9 mouse cellular contexts compared by ENCODE assay signal in the genomic region with DNA sequence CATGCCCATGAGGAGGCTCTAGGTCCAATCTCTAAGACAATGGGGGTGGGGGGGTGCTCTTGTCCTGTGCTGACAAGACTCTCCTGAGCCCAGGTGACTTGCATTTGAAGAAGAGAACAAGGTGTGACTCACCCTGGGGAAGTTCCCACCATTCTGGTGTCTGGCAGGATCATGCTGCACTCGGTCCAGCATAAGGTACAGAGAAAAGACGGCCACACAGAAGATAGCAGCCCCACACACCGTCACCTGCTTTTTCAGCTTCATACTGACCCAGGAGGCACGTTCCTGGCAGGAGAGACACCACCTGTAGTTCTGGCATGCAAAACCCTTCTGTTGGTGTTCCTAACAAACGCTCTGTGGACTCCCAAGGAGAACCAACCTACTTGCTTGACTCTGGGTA. TPM values are rescaled to one million over a fixed set of nuclear protein-coding genes. Genes with fewer than 3 reads are reported as not detected.
DNase-seq lines count a peak whose midpoint lies in the region; ATAC-seq and TF ChIP-seq lines count a peak whose summit lies in the region.
"Had no signal": no experiment of that assay in that cellular context is flagged by ENCODE, and none has a peak within 500 bp of the region (broad histone marks: within the 10 kb centered on the region; RNA-seq: fewer than 3 reads in every experiment).

No protein-coding gene starts in this region.

- H3K9ac ChIP-seq in hindbrain, embryonic 11.5 days (ENCODE audit: low read depth, low read length): no peak overlapping the region
- no peak overlapping the region for H3K9ac ChIP-seq in hindbrain, postnatal 0 days (replicated peaks; ENCODE audit: low read length)
- 0 out of 2 replicates have a peak overlapping the region, but pooled peaks have one; percentile 92 for H3K9ac ChIP-seq in midbrain, embryonic 15.5 days

- 72% methylated on average over 5 of the region's 5 CpGs for WGBS in hindbrain, embryonic 10.5 days
- WGBS in hindbrain, embryonic 11.5 days: 72% methylated on average over 5 of the region's 5 CpGs
- WGBS in cerebellum, adult 2 months: 8% methylated on average over 5 of the region's 5 CpGs
- 56% methylated on average over 5 of the region's 5 CpGs for WGBS in hindbrain, postnatal 0 days
- 63% methylated on average over 5 of the region's 5 CpGs for WGBS in midbrain, embryonic 15.5 days

- H3K4me2 ChIP-seq in hindbrain, embryonic 11.5 days (replicated peaks; ENCODE audit: low read depth, low read length): no peak overlapping the region
- H3K4me2 ChIP-seq in hindbrain, postnatal 0 days (ENCODE audit: low read depth, low read length): peak overlapping the region; percentile 82
- peak overlapping the region; percentile 53 for H3K4me2 ChIP-seq in midbrain, embryonic 15.5 days

- no peak for DNase-seq in hindbrain, embryonic 10.5 days (ENCODE audit: low spot score)
- DNase-seq in hindbrain, embryonic 11.5 days (ENCODE audit: low spot score): no peak
- peak; percentile 60 to 70 for DNase-seq in cerebellum, adult 2 months
- DNase-seq in hindbrain, postnatal 0 days (ENCODE audit: low spot score): no peak
- no peak for DNase-seq in frontal cortex, postnatal 36 days (ENCODE audit: low spot score in 2 of 2)
- DNase-seq in adrenal gland, adult 8-10 months: no peak
- no peak for DNase-seq in right cerebral cortex, adult 18-20 months

- no peak; the same call in 1 of the 2 replicates for TF ChIP-seq POLR2A in cerebellum, adult 2 months (IDR thresholded peaks at IDR 0.05; ENCODE audit: borderline replicate concordance, insufficient read depth, low read length)

- no peak for TF ChIP-seq CTCF in cerebellum, adult 2 months (IDR thresholded peaks at IDR 0.05; ENCODE audit: borderline replicate concordance, insufficient read depth, low read depth, low read length)
- TF ChIP-seq CTCF in hindbrain, postnatal 0 days (IDR thresholded peaks at IDR 0.05; ENCODE audit: low read depth): no peak

- peak overlapping the region; percentile 94 for H3K4me3 ChIP-seq in hindbrain, embryonic 10.5 days
- no peak overlapping the region for H3K4me3 ChIP-seq in hindbrain, embryonic 11.5 days (ENCODE audit: low read depth, low read length)
- H3K4me3 ChIP-seq in cerebellum, adult 2 months (replicated peaks; ENCODE audit: insufficient read depth, low read depth, low read length): peak overlapping the region; percentile 87
- H3K4me3 ChIP-seq in hindbrain, postnatal 0 days (ENCODE audit: low read length): peak overlapping the region; percentile 96; the same call in 1 of the 2 replicates
- peak overlapping the region; percentile 95; the same call in 1 of the 2 replicates for H3K4me3 ChIP-seq in midbrain, embryonic 15.5 days

- no peaks in the 10 kb centered on the region for H3K9me3 ChIP-seq in hindbrain, embryonic 10.5 days
- no peaks in the 10 kb centered on the region for H3K9me3 ChIP-seq in hindbrain, embryonic 11.5 days (ENCODE audit: control insufficient read depth, low read length)
- no peaks in the 10 kb centered on the region for H3K9me3 ChIP-seq in hindbrain, postnatal 0 days (ENCODE audit: low read length)
- H3K9me3 ChIP-seq in midbrain, embryonic 15.5 days: no peaks in the 10 kb centered on the region
- H3K9me3 ChIP-seq: G1E had no signal

- no peak overlapping the region for H3K27ac ChIP-seq in hindbrain, embryonic 10.5 days
- no peak overlapping the region for H3K27ac ChIP-seq in hindbrain, embryonic 11.5 days (ENCODE audit: low read depth, low read length)
- H3K27ac ChIP-seq in cerebellum, adult 2 months (ENCODE audit: insufficient read depth, low read length): peak overlapping the region; percentile 71
- H3K27ac ChIP-seq in hindbrain, postnatal 0 days: 0 out of 2 replicates have a peak overlapping the region, but pooled peaks have one; percentile 83
- H3K27ac ChIP-seq in midbrain, embryonic 15.5 days: no peak overlapping the region

- peaks cover 5% of the 10 kb centered on the region; the same call in 1 of the 2 replicates for H3K27me3 ChIP-seq in hindbrain, embryonic 10.5 days (ENCODE audit: insufficient read depth, poor library complexity, severe bottlenecking)
- no peaks in the 10 kb centered on the region for H3K27me3 ChIP-seq in hindbrain, embryonic 11.5 days (ENCODE audit: control insufficient read depth, insufficient read depth, low read length)
- H3K27me3 ChIP-seq in cerebellum, adult 2 months (ENCODE audit: control insufficient read depth, insufficient read depth, low read length): no peaks in the 10 kb centered on the region
- H3K27me3 ChIP-seq in hindbrain, postnatal 0 days (ENCODE audit: insufficient read depth, low read length): no peaks in the 10 kb centered on the region
- H3K27me3 ChIP-seq in midbrain, embryonic 15.5 days (replicated peaks): no peaks in the 10 kb centered on the region

- H3K36me3 ChIP-seq in hindbrain, embryonic 10.5 days: peaks cover 38% of the 10 kb centered on the region
- H3K36me3 ChIP-seq in hindbrain, embryonic 11.5 days (ENCODE audit: control insufficient read depth, insufficient read depth, low read length): peaks cover 7% of the 10 kb centered on the region; the same call in 1 of the 2 replicates
- peaks cover 20% of the 10 kb centered on the region for H3K36me3 ChIP-seq in hindbrain, postnatal 0 days (ENCODE audit: insufficient read depth, low read length)
- peaks cover 19% of the 10 kb centered on the region for H3K36me3 ChIP-seq in midbrain, embryonic 15.5 days (replicated peaks)

- ATAC-seq in hindbrain, embryonic 11.5 days (ENCODE audit: low FRiP score): no peak
- ATAC-seq in hindbrain, postnatal 0 days: no peak
- no peak for ATAC-seq in midbrain, embryonic 15.5 days (replicated peaks)

- peaks cover 19% of the 10 kb centered on the region for H3K4me1 ChIP-seq in hindbrain, embryonic 10.5 days (replicated peaks)
- no peaks in the 10 kb centered on the region for H3K4me1 ChIP-seq in hindbrain, embryonic 11.5 days (replicated peaks; ENCODE audit: control insufficient read depth, insufficient read depth, low read length)
- peaks cover 29% of the 10 kb centered on the region for H3K4me1 ChIP-seq in cerebellum, adult 2 months (ENCODE audit: control insufficient read depth, insufficient read depth, low read length)
- H3K4me1 ChIP-seq in hindbrain, postnatal 0 days (ENCODE audit: insufficient read depth, low read length): peaks cover 9% of the 10 kb centered on the region
- H3K4me1 ChIP-seq in midbrain, embryonic 15.5 days: peaks cover 21% of the 10 kb centered on the region

RNA-seq across cellular contexts. Expression of gene Man2a2, which starts 1.7 kb away (rescaled TPM):
- polyA plus RNA-seq in hindbrain, embryonic 10.5 days (2016; fragmentation: Nextera tagmentation; extraction: Ambion mirVana): 17.7 TPM in 2 replicates
- polyA plus RNA-seq in hindbrain, embryonic 11.5 days (2014; fragmentation: Nextera tagmentation; extraction: Ambion mirVana): 7.7 and 9.8 TPM in 2 replicates
- polyA plus RNA-seq in cerebellum, adult 2 months (2012; rRNA removed): 167 and 188 TPM in 2 replicates
- total RNA-seq in hindbrain, postnatal 0 days (2014; rRNA removed): 55.5 and 61.3 TPM in 2 replicates
- 14.2 and 15.7 TPM in 2 replicates for polyA plus RNA-seq in hindbrain, postnatal 0 days (2015; fragmentation: Nextera tagmentation; extraction: Ambion mirVana)
- polyA plus RNA-seq in midbrain, embryonic 15.5 days (2015; fragmentation: Nextera tagmentation; extraction: Ambion mirVana): 26.4 and 28.2 TPM in 2 replicates
- 100 to 1,000 TPM in 3 of 4 experiments, 10 to 100 TPM in 1; 92.4 to 158 (median 132) TPM for total RNA-seq in adrenal gland, adult 8-10 months (2022)

RNA-seq across cellular contexts. Expression of gene Fes, which starts 18.3 kb away (rescaled TPM):
- polyA plus RNA-seq in hindbrain, embryonic 10.5 days (2016; fragmentation: Nextera tagmentation; extraction: Ambion mirVana): 10.4 and 11.6 TPM in 2 replicates
- 5.8 and 9.5 TPM in 2 replicates for polyA plus RNA-seq in hindbrain, embryonic 11.5 days (2014; fragmentation: Nextera tagmentation; extraction: Ambion mirVana)
- 4.2 and 4.9 TPM in 2 replicates for polyA plus RNA-seq in cerebellum, adult 2 months (2012; rRNA removed)
- total RNA-seq in hindbrain, postnatal 0 days (2014; rRNA removed): 10.3 and 16.1 TPM in 2 replicates
- polyA plus RNA-seq in hindbrain, postnatal 0 days (2015; fragmentation: Nextera tagmentation; extraction: Ambion mirVana): 4.9 and 5.6 TPM in 2 replicates
- 4.4 and 4.8 TPM in 2 replicates for polyA plus RNA-seq in midbrain, embryonic 15.5 days (2015; fragmentation: Nextera tagmentation; extraction: Ambion mirVana)
- total RNA-seq in adrenal gland, adult 8-10 months (2022): 10 to 100 TPM in 3 of 4 experiments, 1 to 10 TPM in 1; 7.1 to 20.3 (median 15.2) TPM

RNA-seq across cellular contexts. Expression of gene Hddc3, which starts 26.6 kb away (rescaled TPM):
- 19.6 and 26.3 TPM in 2 replicates for polyA plus RNA-seq in hindbrain, embryonic 10.5 days (2016; fragmentation: Nextera tagmentation; extraction: Ambion mirVana)
- polyA plus RNA-seq in hindbrain, embryonic 11.5 days (2014; fragmentation: Nextera tagmentation; extraction: Ambion mirVana): 18.4 and 25.3 TPM in 2 replicates
- polyA plus RNA-seq in cerebellum, adult 2 months (2012; rRNA removed): 57.7 and 61.0 TPM in 2 replicates
- total RNA-seq in hindbrain, postnatal 0 days (2014; rRNA removed): 30.1 and 32.2 TPM in 2 replicates
- polyA plus RNA-seq in hindbrain, postnatal 0 days (2015; fragmentation: Nextera tagmentation; extraction: Ambion mirVana): 13.9 and 15.5 TPM in 2 replicates
- 22.1 and 26.4 TPM in 2 replicates for polyA plus RNA-seq in midbrain, embryonic 15.5 days (2015; fragmentation: Nextera tagmentation; extraction: Ambion mirVana)
- total RNA-seq in adrenal gland, adult 8-10 months (2022): 10 to 100 TPM; 29.7 to 43.1 (median 35.4) TPM

RNA-seq across cellular contexts. Expression of gene Unc45a, which starts 28.7 kb away (rescaled TPM):
- polyA plus RNA-seq in hindbrain, embryonic 10.5 days (2016; fragmentation: Nextera tagmentation; extraction: Ambion mirVana): 46.2 and 54.6 TPM in 2 replicates
- polyA plus RNA-seq in hindbrain, embryonic 11.5 days (2014; fragmentation: Nextera tagmentation; extraction: Ambion mirVana): 23.4 and 30.4 TPM in 2 replicates
- 81.8 and 97.8 TPM in 2 replicates for polyA plus RNA-seq in cerebellum, adult 2 months (2012; rRNA removed)
- 49.0 and 57.8 TPM in 2 replicates for total RNA-seq in hindbrain, postnatal 0 days (2014; rRNA removed)
- 46.6 and 47.8 TPM in 2 replicates for polyA plus RNA-seq in hindbrain, postnatal 0 days (2015; fragmentation: Nextera tagmentation; extraction: Ambion mirVana)
- 60.2 and 62.0 TPM in 2 replicates for polyA plus RNA-seq in midbrain, embryonic 15.5 days (2015; fragmentation: Nextera tagmentation; extraction: Ambion mirVana)
- total RNA-seq in adrenal gland, adult 8-10 months (2022): 10 to 100 TPM; 73.1 to 85.4 (median 80.7) TPM

RNA-seq across cellular contexts. Expression of gene Furin, which starts 35.8 kb away (rescaled TPM):
- 4.6 and 5.2 TPM in 2 replicates for polyA plus RNA-seq in hindbrain, embryonic 10.5 days (2016; fragmentation: Nextera tagmentation; extraction: Ambion mirVana)
- polyA plus RNA-seq in hindbrain, embryonic 11.5 days (2014; fragmentation: Nextera tagmentation; extraction: Ambion mirVana): 3.4 and 4.1 TPM in 2 replicates
- polyA plus RNA-seq in cerebellum, adult 2 months (2012; rRNA removed): 34.4 and 37.3 TPM in 2 replicates
- total RNA-seq in hindbrain, postnatal 0 days (2014; rRNA removed): 25.4 and 25.9 TPM in 2 replicates
- 6.6 and 6.8 TPM in 2 replicates for polyA plus RNA-seq in hindbrain, postnatal 0 days (2015; fragmentation: Nextera tagmentation; extraction: Ambion mirVana)
- 5.7 and 6.3 TPM in 2 replicates for polyA plus RNA-seq in midbrain, embryonic 15.5 days (2015; fragmentation: Nextera tagmentation; extraction: Ambion mirVana)
- 100 to 1,000 TPM; 153 to 192 (median 166) TPM for total RNA-seq in adrenal gland, adult 8-10 months (2022)

Comparison
In these comparisons a context has a peak if more than half of its experiments do, and no peak if none do; other contexts are left out.
1. H3K27ac ChIP-seq: peak in cerebellum, adult 2 months (single experiment) and hindbrain, postnatal 0 days (single experiment); none in hindbrain, embryonic 10.5 days (single experiment), hindbrain, embryonic 11.5 days (single experiment) and midbrain, embryonic 15.5 days (single experiment).
2. DNase-seq: peak in cerebellum, adult 2 months (2 of 2); none in hindbrain, embryonic 10.5 days (single experiment), hindbrain, embryonic 11.5 days (single experiment), hindbrain, postnatal 0 days (single experiment), frontal cortex, postnatal 36 days (0 of 2), adrenal gland, adult 8-10 months (single experiment) and right cerebral cortex, adult 18-20 months (single experiment).